Mouse (Mus musculus) ZHBTc4 (cell line): ENCODE results near the gene Il21.

Source experiments
- DNase-seq: peaks from one replicate; pipeline ENCODE4 v3.0.0-alpha.2; 2011; ENCODE audit warnings: low read depth, low spot score

Gene Il21

GRCm38 (mm10) chr3:37191953-37192352 lies 40.5 kb downstream of the Il21 start:
- no peak for DNase-seq

GRCm38 (mm10) chr3:37185534-37185933 lies 46.9 kb downstream of the Il21 start:
- DNase-seq = no peak

GRCm38 (mm10) chr3:37182415-37183269 lies 49.8 kb downstream of the Il21 start:
- DNase-seq = peak; percentile 4

- no peak for DNase-seq
Observed at GRCm38 (mm10) chr3:37181041-37181440, 51.4 kb downstream of the Il21 start.

GRCm38 (mm10) chr3:37180039-37180743 lies 52.2 kb downstream of the Il21 start:
- peak; percentile 57 for DNase-seq

GRCm38 (mm10) chr3:37179472-37179871 lies 53.0 kb downstream of the Il21 start:
- no peak for DNase-seq

- no peak for DNase-seq
Observed at GRCm38 (mm10) chr3:37174711-37175572, 57.5 kb downstream of the Il21 start.

GRCm38 (mm10) chr3:37173285-37173684 lies 59.2 kb downstream of the Il21 start:
- no peak for DNase-seq
